Mouse (Mus musculus): ENCODE measurements around the gene Nup35. TPM values are rescaled to one million over a fixed set of nuclear protein-coding genes. Genes with fewer than 3 reads are reported as not detected.

The Nup35 gene
- polyA plus RNA-seq, 1 experiment from 2014 or later = 44.5 TPM

DNA sequence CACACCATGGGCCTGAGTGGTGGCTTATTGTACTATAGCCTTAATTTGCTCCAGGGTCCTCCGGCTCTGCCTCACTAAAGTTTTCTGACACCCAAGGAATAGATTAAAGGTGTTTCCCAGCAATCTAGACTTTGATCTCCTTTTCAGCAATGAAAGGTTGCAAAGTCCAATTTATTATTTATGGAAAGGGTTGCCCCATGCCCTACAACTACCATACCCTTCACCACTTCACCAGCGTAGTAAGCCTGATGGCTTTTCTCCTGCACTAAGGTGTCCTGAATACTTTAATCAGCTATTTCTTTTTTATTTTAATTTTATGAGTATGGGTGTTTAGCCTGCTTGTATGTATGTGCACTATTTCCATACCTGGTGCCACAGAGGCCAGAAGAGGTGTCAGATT is 45.6 kb downstream of the Nup35 start:
- H3K36me3 ChIP-seq = peaks cover 15% of the 10 kb centered on the region
- no peaks in the 10 kb centered on the region for H3K9me3 ChIP-seq
- WGBS = 95% methylated on average over 2 of the region's 2 CpGs
- H3K4me1 ChIP-seq = no peaks in the 10 kb centered on the region
- no peaks in the 10 kb centered on the region for H3K27me3 ChIP-seq (ENCODE audit: insufficient read depth, poor library complexity, severe bottlenecking)
- no peak overlapping the region for H3K4me3 ChIP-seq
- DNase-seq (ENCODE audit: low spot score) = no peak
- H3K27ac ChIP-seq = no peak overlapping the region

DNA sequence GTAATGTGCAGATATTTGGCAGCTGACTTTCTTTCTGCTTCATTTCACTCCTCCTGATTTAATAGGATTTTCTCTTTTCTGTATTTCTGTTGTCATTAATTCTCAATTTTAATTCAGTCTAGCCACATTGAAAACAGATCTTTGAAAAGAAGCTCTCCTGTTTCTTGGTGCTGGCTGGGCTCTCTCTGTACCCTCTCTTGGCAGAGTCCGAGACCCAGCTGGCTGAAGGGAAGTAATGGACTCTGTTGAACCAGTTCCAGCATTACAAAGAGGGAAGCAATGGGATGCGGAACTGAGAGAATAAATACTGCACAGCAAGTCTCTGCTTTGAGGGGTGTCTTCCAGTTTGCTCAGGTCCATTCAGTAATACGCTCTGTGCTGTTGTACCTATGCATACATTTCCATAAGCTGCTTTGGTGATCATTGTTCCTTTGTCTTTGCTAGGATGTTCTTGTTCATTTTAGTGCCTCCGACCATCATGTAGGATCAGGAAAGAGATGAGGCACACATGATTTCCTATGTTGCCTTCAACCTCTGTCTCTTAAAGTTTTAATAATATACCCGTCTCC is 50.4 kb downstream of the Nup35 start:
- H3K9me3 ChIP-seq = no peaks in the 10 kb centered on the region
- H3K27ac ChIP-seq = no peak overlapping the region
- no peaks in the 10 kb centered on the region for H3K27me3 ChIP-seq (ENCODE audit: insufficient read depth, poor library complexity, severe bottlenecking)
- no peak overlapping the region for H3K4me3 ChIP-seq
- H3K4me1 ChIP-seq = no peaks in the 10 kb centered on the region
- H3K36me3 ChIP-seq = 0 out of 2 replicates have a peak, but pooled peaks cover 3% of the 10 kb centered on the region
- WGBS = 91% methylated on average over 5 of the region's 5 CpGs
- DNase-seq (ENCODE audit: low spot score) = no peak

DNA sequence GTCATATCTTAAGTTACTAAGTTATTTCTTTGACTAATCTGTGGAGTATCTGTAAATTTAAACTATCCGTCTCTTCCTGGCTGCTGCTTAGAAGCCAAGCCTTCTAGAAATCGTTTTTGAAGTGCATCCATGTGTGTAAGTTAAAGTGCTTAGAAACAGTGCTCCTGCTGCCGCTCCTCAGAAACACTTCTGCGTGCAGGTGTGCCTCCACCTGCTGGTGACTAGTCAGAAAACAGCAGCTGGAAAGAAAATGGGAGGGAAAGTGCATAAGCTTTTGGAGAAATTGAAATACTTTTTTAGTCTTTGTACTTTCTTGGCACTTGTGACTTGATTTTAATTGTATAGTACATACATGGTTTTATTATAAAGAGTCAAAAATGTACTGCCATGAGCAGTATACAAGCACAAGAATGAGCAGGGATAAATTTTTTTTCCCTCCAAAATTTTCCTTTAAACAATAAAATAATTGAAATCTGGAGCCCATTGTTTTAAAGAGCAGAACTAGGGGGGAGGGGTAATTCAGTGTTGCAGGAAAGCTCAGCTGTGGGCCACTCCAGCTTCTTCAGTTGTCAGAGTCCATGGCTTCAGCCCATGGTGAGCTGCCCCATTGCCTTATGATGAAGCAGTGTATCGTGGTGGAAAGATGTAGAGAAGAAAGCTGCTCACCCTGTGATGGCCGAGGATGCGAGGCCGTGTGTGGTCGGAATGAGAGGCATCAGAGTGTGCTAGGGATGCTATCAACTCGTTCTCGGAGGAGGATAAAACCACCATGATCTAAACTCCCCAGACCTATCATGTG is 53.0 kb downstream of the Nup35 start:
- no peaks in the 10 kb centered on the region for H3K4me1 ChIP-seq
- no peaks in the 10 kb centered on the region for H3K27me3 ChIP-seq (ENCODE audit: insufficient read depth, poor library complexity, severe bottlenecking)
- no peak for DNase-seq (ENCODE audit: low spot score)
- 78% methylated on average over 11 of the region's 11 CpGs for WGBS
- H3K9me3 ChIP-seq = no peaks in the 10 kb centered on the region
- no peak overlapping the region for H3K27ac ChIP-seq
- no peak overlapping the region for H3K4me3 ChIP-seq
- H3K36me3 ChIP-seq = no peaks in the 10 kb centered on the region

DNA sequence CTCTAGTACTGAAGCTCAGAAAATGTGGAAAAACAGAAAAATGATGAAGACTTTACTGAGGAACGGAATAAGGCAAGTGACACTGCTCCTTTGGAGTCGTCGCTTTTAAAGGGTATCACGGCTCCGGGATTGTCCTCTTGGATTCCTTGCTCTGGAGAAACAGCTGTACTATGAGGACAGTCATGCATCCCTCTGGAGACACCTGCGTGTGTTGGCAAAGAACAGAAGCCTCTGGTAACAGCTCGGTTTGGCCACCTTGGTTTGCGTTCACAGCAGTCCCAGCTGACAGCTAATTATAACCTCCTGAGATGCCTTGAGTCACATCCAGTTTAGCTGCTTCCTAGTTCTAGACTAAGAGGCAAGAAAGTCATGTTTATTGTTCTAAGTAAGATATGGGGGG is 61.8 kb downstream of the Nup35 start:
- Histone ChIP-seq H3K9me3 (no peaks in the 10 kb centered on the region), H3K27me3 (ENCODE audit: insufficient read depth, poor library complexity, severe bottlenecking) (no peaks in the 10 kb centered on the region), H3K36me3 (no peaks in the 10 kb centered on the region), H3K4me1 (no peaks in the 10 kb centered on the region), H3K4me3 (no peak overlapping the region), H3K27ac (no peak overlapping the region)
- DNase-seq (ENCODE audit: low spot score) = no peak
- WGBS = 77% methylated on average over 8 of the region's 8 CpGs

DNA sequence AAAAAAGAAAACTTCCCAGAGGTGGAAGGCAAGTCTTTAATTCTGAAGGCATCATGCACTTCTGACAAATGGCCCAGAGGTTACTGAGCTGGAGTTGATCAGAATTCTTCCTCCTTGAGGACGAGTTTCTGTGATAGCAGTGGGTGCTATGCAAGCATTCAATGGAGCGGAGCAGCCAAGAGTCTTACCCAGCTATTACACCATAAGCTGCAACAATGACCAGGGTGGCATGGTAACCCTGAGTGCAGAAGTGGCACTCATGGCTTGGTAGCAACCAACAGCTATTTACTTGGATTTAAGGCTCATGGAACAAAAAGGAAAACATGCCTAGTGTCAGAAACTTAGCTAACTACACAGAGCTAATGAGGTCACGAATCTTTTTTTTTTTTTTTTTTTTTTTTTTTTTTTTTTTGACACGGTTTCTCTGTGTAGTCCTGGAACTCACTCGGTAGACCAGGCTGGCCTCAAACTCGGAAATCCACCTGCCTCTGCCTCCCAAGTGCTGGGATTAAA is 66.7 kb downstream of the Nup35 start:
- H3K4me3 ChIP-seq = no peak overlapping the region
- WGBS = 82% methylated on average over 6 of the region's 6 CpGs
- H3K27ac ChIP-seq = no peak overlapping the region
- H3K9me3 ChIP-seq = no peaks in the 10 kb centered on the region
- no peaks in the 10 kb centered on the region for H3K27me3 ChIP-seq (ENCODE audit: insufficient read depth, poor library complexity, severe bottlenecking)
- no peaks in the 10 kb centered on the region for H3K36me3 ChIP-seq
- DNase-seq (ENCODE audit: low spot score) = no peak
- no peaks in the 10 kb centered on the region for H3K4me1 ChIP-seq

DNA sequence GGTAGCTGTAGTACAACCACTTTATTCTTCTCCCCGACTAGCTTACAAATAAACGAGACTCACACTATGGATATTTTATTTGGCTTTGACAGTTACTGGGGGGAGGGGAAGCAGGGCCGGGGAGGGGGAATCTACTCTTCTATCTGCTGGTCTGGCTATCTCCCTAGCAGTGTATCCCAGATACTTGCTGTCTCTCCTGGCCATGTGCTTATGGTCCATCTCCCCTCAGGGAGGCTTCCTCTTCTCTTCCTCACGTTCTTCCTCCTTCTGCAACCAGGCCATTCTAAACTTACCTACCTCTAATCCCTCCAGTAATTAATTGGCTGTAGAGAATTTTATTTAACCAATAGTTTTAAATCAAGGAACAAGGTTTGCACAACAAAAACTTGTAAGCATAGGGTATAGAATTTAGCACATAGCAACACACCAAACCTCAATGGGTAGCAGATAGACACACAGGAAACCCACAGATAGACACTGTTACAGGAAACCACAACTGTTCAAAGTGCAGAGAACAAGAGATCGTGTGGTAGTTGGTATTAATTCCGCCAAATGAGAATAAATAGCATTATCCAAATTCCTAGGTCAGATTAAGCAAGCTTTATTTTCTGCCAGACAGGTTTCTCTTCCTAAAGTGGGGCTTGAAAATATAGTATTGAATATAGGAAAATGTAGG is 67.5 kb downstream of the Nup35 start:
- Histone ChIP-seq H3K4me3 (no peak overlapping the region), H3K36me3 (no peaks in the 10 kb centered on the region), H3K27ac (no peak overlapping the region), H3K4me1 (no peaks in the 10 kb centered on the region), H3K9me3 (no peaks in the 10 kb centered on the region), H3K27me3 (ENCODE audit: insufficient read depth, poor library complexity, severe bottlenecking) (no peaks in the 10 kb centered on the region)
- 76% methylated on average over 6 of the region's 6 CpGs for WGBS
- DNase-seq (ENCODE audit: low spot score) = no peak

DNA sequence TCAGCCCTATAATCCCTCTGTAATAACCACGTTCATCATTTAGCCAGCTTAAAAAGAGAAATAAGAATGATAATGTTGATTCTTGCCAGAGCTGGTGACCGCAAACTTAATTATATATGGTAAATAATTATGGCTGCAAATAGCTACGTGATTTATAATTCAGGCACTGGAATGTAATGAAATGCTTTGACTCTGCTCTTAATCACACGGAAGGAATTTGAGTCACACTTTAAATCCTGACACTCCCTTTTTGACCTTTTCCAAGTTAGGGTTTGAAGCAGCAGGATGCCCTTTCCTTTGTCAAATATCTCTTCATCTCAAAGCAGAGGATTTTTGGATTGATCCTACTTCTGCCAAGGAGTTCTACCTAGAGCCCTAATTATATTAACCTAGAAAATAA is 71.2 kb downstream of the Nup35 start:
- Histone ChIP-seq H3K4me3 (no peak overlapping the region), H3K27me3 (ENCODE audit: insufficient read depth, poor library complexity, severe bottlenecking) (no peaks in the 10 kb centered on the region), H3K36me3 (no peaks in the 10 kb centered on the region), H3K27ac (no peak overlapping the region), H3K4me1 (no peaks in the 10 kb centered on the region), H3K9me3 (no peaks in the 10 kb centered on the region)
- WGBS = 74% methylated on average over 4 of the region's 4 CpGs
- no peak for DNase-seq (ENCODE audit: low spot score)

DNA sequence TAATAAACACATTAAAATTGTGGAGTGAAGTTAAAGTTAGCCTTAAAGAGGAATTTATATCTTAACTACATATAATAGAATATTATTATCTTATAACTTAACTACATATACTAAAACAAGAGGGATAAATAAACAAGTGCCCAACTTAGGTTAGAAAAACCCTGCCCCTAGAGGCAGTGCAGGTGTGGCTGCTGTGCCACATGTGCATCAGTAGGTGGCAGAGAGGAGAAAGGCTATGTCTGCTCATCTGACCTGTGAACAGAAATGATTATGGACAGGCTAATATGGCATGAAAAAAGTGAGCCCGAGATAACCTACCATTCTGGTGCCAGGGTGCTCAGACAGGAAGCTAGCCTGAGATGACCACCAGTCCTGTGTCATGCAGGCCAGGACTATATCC is 90.4 kb downstream of the Nup35 start:
- no peaks in the 10 kb centered on the region for H3K9me3 ChIP-seq
- H3K27me3 ChIP-seq (ENCODE audit: insufficient read depth, poor library complexity, severe bottlenecking) = no peaks in the 10 kb centered on the region
- no peaks in the 10 kb centered on the region for H3K36me3 ChIP-seq
- 71% methylated on average over 1 of the region's 1 CpGs for WGBS
- H3K4me3 ChIP-seq = no peak overlapping the region
- H3K27ac ChIP-seq = no peak overlapping the region
- DNase-seq (ENCODE audit: low spot score) = no peak
- H3K4me1 ChIP-seq = no peaks in the 10 kb centered on the region

MicroRNAs encoded within 50 kb of the gene (microRNA counts, 519-probe panel; counts per million panel counts)
- not detected for microRNA mmu-miR-684

Small RNA genes lying within 50 kb of the gene (microRNA-seq; reads per million reads assigned to microRNA genes)
- not detected for gene Mir684-1

Other genes starting within 250 kb of the Nup35 start
- gene Frzb, start 169.6 kb upstream of the Nup35 start, polyA plus RNA-seq (2016; fragmentation: Nextera tagmentation; extraction: Ambion mirVana) = 8.1 and 8.9 TPM in 2 replicates
- gene Nckap1, start 35.9 kb upstream of the Nup35 start, polyA plus RNA-seq (2016; fragmentation: Nextera tagmentation; extraction: Ambion mirVana) = 71.7 and 72.4 TPM in 2 replicates
- 13.5 and 14.5 TPM in 2 replicates for gene Dusp19, start 191 bp upstream of the Nup35 start, polyA plus RNA-seq (2016; fragmentation: Nextera tagmentation; extraction: Ambion mirVana)